Mouse (Mus musculus) liver, adult 2 months (tissue): ENCODE measurements around the gene Il1b. TPM values are rescaled to one million over a fixed set of nuclear protein-coding genes. Genes with fewer than 3 reads are reported as not detected.
A peak's percentile ranks its signal among the peaks of the same experiment; 100 is the strongest.

Source experiments
- DNase-seq: peaks from one replicate; pipeline ENCODE4 v3.0.0-alpha.2; 2011; ENCODE audit warnings: low read depth, low spot score; ENCODE audit errors: extremely low read depth
- H3K27ac ChIP-seq: fragments of 200-500 bp; replicated peaks from 2 replicates; pipeline ENCODE4 v1.5.1; 2012; ENCODE audit warnings: low read depth, mild to moderate bottlenecking, control low read depth, inconsistent platforms, low read length; ENCODE audit not compliant: insufficient read depth
- H3K27me3 ChIP-seq: fragments of 200-500 bp; 2 replicates; pipeline ENCODE4 v1.6.1; 2012; ENCODE audit warnings: mild to moderate bottlenecking, moderate library complexity, low read length, inconsistent platforms; ENCODE audit not compliant: control insufficient read depth, insufficient read depth
- H3K36me3 ChIP-seq: fragments of 200-500 bp; 2 replicates; pipeline ENCODE4 v1.6.1; 2012; ENCODE audit warnings: low read length, inconsistent platforms; ENCODE audit not compliant: control insufficient read depth, insufficient read depth
- H3K4me1 ChIP-seq: fragments of 200-500 bp; 2 replicates; pipeline ENCODE4 v1.6.1; 2011; ENCODE audit warnings: low read length; ENCODE audit not compliant: control insufficient read depth, insufficient read depth
- H3K4me3 ChIP-seq: fragments of 200-500 bp; 2 replicates; pipeline ENCODE4 v1.5.1; 2011; ENCODE audit warnings: low read depth, mild to moderate bottlenecking, control low read depth, low read length, moderate library complexity; ENCODE audit not compliant: insufficient read depth
- H3K79me2 ChIP-seq: fragments of 200-500 bp; 2 replicates; pipeline ENCODE4 v1.6.1; 2012; ENCODE audit warnings: inconsistent platforms, mild to moderate bottlenecking, low read length, moderate library complexity; ENCODE audit not compliant: control insufficient read depth, insufficient read depth
- H3K9ac ChIP-seq: fragments of 200-500 bp; 2 replicates; pipeline ENCODE4 v1.6.1; 2012; ENCODE audit warnings: low read depth, mild to moderate bottlenecking, control low read depth, inconsistent platforms, low read length
- CTCF ChIP-seq: fragments of 200-500 bp; IDR thresholded peaks from 2 replicates; pipeline ENCODE4 v1.5.1; 2011; ENCODE audit warnings: low read depth, low read length, control low read depth
- POLR2A ChIP-seq: fragments of 200-500 bp; IDR thresholded peaks from 2 replicates; pipeline ENCODE4 v1.6.1; 2011; ENCODE audit warnings: low read length, control low read depth; ENCODE audit not compliant: insufficient read depth; ENCODE audit errors: extremely low read depth
- WGBS: fragments of 180-500 bp; shearing (Covaris S2); methylation state at CpG from one replicate; pipeline ENCODE4 v1.1.7; 2018; 5-methylcytosine and 5-hydroxymethylcytosine counted together
- polyA plus RNA-seq: library from polyadenylated mRNA; depleted of rRNA; stranded (reverse); fragments of >200 nt; gene quantifications from 2 replicates; pipeline ENCODE4 v1.2.3, GENCODE M21; 2012; rRNA removed
- total RNA-seq: library from RNA; depleted of rRNA; stranded (reverse); fragments of >200 nt; gene quantifications from 2 replicates; pipeline ENCODE4 v1.2.3, GENCODE M21; 2014; rRNA removed

Gene Il1b
- 1.8 and 2.1 TPM in 2 replicates for total RNA-seq
- polyA plus RNA-seq = 0.39 and 0.84 TPM in 2 replicates

GRCm38 (mm10) chr2:129371039-129371438 is at the start of gene Il1b:
Il1b (minus strand) TSS chr2:129371139.
- 78% methylated on average over 3 of the region's 3 CpGs for WGBS
- H3K4me3 ChIP-seq = no peak within 1 kb of the TSS
- no peak within 1 kb of the TSS for H3K9ac ChIP-seq
- no peaks in the 10 kb centered on the region for H3K4me1 ChIP-seq
- peak; percentile 33 for DNase-seq
- H3K27me3 ChIP-seq = no peaks in the 10 kb centered on the region
- no peak for TF ChIP-seq CTCF
- no peak for TF ChIP-seq POLR2A
- no peaks in the 10 kb centered on the region for H3K36me3 ChIP-seq
- H3K79me2 ChIP-seq = no peaks in the 10 kb centered on the region
- no peak within 1 kb of the TSS for H3K27ac ChIP-seq

- H3K27me3 ChIP-seq = no peaks in the 10 kb centered on the region
- H3K4me1 ChIP-seq = no peaks in the 10 kb centered on the region
- no peak for DNase-seq
- TF ChIP-seq CTCF (no peak), POLR2A (no peak)
- WGBS = 90% methylated on average over 3 of the region's 3 CpGs
- H3K79me2 ChIP-seq = no peaks in the 10 kb centered on the region
- no peak overlapping the region for H3K9ac ChIP-seq
- H3K36me3 ChIP-seq = no peaks in the 10 kb centered on the region
- H3K27ac ChIP-seq = no peak overlapping the region
- no peak overlapping the region for H3K4me3 ChIP-seq
Observed at GRCm38 (mm10) chr2:129419361-129419880, 48.5 kb upstream of the Il1b start.

DNA sequence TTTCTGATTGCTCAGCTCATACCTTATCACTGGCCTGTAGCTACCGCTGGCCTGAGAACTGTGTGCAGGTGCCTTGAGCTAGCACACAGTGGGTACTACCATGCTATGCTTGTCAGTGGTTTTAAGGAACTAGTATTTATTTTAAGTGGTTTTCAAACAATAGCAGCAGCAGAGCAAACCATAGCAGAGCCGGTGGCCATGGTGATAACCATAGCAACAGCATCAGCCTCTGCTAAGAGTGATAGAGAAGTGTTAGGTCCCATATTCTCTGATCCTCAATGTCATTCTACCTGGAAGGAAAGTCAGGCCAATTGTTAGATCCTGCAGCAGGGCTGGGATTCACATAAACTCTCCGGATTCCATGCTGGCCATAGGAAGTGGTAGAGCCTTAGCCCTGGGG is 43.7 kb upstream of the Il1b start:
- TF ChIP-seq CTCF (no peak), POLR2A (no peak)
- WGBS = 62% methylated on average over 3 of the region's 3 CpGs
- Histone ChIP-seq H3K79me2 (no peaks in the 10 kb centered on the region), H3K36me3 (no peaks in the 10 kb centered on the region), H3K4me1 (no peaks in the 10 kb centered on the region), H3K27ac (no peak overlapping the region), H3K27me3 (no peaks in the 10 kb centered on the region), H3K4me3 (no peak overlapping the region), H3K9ac (no peak overlapping the region)
- no peak for DNase-seq

DNA sequence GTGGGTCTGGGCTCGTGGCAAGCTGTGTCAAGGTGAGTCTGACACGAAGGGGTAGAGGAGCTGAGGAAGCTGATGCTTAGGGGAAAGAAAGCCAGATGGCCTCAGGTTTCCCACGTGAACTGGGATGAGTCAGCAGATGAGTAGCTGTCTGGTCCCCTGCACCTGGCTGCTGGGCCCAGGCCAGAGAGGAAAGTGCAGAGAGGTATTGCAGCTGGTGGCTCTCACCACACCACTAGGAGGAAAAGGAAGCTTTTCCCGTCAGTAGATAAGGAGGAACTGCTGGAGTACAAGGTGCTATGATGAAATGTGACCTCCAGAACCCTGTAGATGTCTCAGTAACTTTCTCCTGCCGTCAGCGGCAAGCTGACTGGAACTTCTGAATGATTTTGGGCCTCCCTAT is 42.5 kb upstream of the Il1b start:
- WGBS = 55% methylated on average over 6 of the region's 6 CpGs
- H3K27ac ChIP-seq = no peak overlapping the region
- no peaks in the 10 kb centered on the region for H3K36me3 ChIP-seq

DNA sequence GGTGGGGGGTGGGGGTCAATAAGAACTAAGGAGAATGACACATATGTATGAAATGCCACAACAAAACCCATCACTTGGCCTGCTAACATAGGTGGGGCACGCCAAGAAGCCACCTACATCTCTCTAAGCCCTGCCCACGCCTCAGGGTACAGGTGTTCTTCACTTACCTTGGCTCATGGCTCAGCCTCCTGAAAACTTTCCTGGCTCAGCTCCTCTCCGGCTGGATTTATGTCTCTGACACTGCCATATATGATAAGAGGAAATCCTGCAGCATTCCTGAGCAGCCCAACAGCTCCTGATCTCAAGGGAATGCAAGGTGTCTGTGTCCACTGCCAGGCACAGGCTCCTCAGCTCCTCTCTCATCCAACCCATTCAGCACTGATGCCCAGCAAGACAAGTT is 40.7 kb upstream of the Il1b start:
- Histone ChIP-seq H3K27me3 (no peaks in the 10 kb centered on the region), H3K4me3 (no peak overlapping the region), H3K36me3 (no peaks in the 10 kb centered on the region), H3K9ac (no peak overlapping the region), H3K79me2 (no peaks in the 10 kb centered on the region), H3K27ac (no peak overlapping the region), H3K4me1 (no peaks in the 10 kb centered on the region)
- DNase-seq = no peak
- 73% methylated on average over 3 of the region's 3 CpGs for WGBS
- TF ChIP-seq POLR2A (no peak), CTCF (no peak)

More for the DNA sequence above, 42.5 kb upstream of the Il1b start:
- no peak overlapping the region for H3K9ac ChIP-seq
- no peaks in the 10 kb centered on the region for H3K27me3 ChIP-seq
- H3K4me3 ChIP-seq = no peak overlapping the region
- TF ChIP-seq CTCF (no peak), POLR2A (no peak)
- peak; percentile 2 for DNase-seq
- no peaks in the 10 kb centered on the region for H3K4me1 ChIP-seq
- no peaks in the 10 kb centered on the region for H3K79me2 ChIP-seq

GRCm38 (mm10) chr2:129410344-129410743 is 39.4 kb upstream of the Il1b start:
- TF ChIP-seq POLR2A (no peak), CTCF (no peak)
- 88% methylated on average over 7 of the region's 7 CpGs for WGBS
- no peaks in the 10 kb centered on the region for H3K79me2 ChIP-seq

More at GRCm38 (mm10) chr2:129410344-129410743, 39.4 kb upstream of the Il1b start:
- Histone ChIP-seq H3K27ac (no peak overlapping the region), H3K27me3 (no peaks in the 10 kb centered on the region), H3K36me3 (no peaks in the 10 kb centered on the region), H3K4me1 (no peaks in the 10 kb centered on the region), H3K4me3 (no peak overlapping the region), H3K9ac (no peak overlapping the region)
- no peak for DNase-seq
